Mouse (Mus musculus): ENCODE data around the gene Usf2. TPM values are rescaled to one million over a fixed set of nuclear protein-coding genes. Genes with fewer than 3 reads are reported as not detected.

The Usf2 gene
- 18.8 and 19.6 TPM in 2 replicates for polyA plus RNA-seq (2014; fragmentation: Nextera tagmentation; extraction: Ambion mirVana)

- peak within 1 kb of the TSS; percentile 79 for H3K4me2 ChIP-seq
- WGBS (ENCODE audit: insufficient replicate concordance), result 0% methylated on average over 26 of the region's 82 CpGs
- peak within 1 kb of the TSS; percentile 98 for H3K4me3 ChIP-seq (ENCODE audit: low read depth, low read length)
- ATAC-seq (replicated peaks; ENCODE audit: insufficient number of reproducible peaks, low FRiP score, low TSS enrichment), result peak; percentile 60
- H3K36me3 ChIP-seq (ENCODE audit: control insufficient read depth, insufficient read depth, low read length), result peaks cover 22% of the 10 kb centered on the region
- H3K9ac ChIP-seq (ENCODE audit: low read depth, low read length), result peak within 1 kb of the TSS; percentile 98
- H3K27ac ChIP-seq (ENCODE audit: low read depth, low read length), result peak within 1 kb of the TSS; percentile 98
- peaks cover 10% of the 10 kb centered on the region for H3K4me1 ChIP-seq (ENCODE audit: control insufficient read depth, insufficient read depth, low read length)
- H3K27me3 ChIP-seq (ENCODE audit: control insufficient read depth, insufficient read depth, low read length), result no peaks in the 10 kb centered on the region
- H3K9me3 ChIP-seq (replicated peaks; ENCODE audit: control insufficient read depth, low read length), result no peaks in the 10 kb centered on the region
Measured at GRCm38 (mm10) chr7:30956756-30957366, at the start of gene Usf2. Gene Usf2, minus strand, starts transcription at chr7:30956803.

- Histone ChIP-seq H3K4me3 (ENCODE audit: low read depth, low read length) (no peak overlapping the region), H3K36me3 (ENCODE audit: control insufficient read depth, insufficient read depth, low read length) (no peaks in the 10 kb centered on the region), H3K9ac (ENCODE audit: low read depth, low read length) (no peak overlapping the region), H3K9me3 (replicated peaks; ENCODE audit: control insufficient read depth, low read length) (no peaks in the 10 kb centered on the region), H3K4me2 (no peak overlapping the region), H3K27me3 (ENCODE audit: control insufficient read depth, insufficient read depth, low read length) (no peaks in the 10 kb centered on the region), H3K27ac (ENCODE audit: low read depth, low read length) (no peak overlapping the region), H3K4me1 (ENCODE audit: control insufficient read depth, insufficient read depth, low read length) (peaks cover 11% of the 10 kb centered on the region)
- ATAC-seq (replicated peaks; ENCODE audit: insufficient number of reproducible peaks, low FRiP score, low TSS enrichment), result no peak
- 47% methylated on average over 8 of the region's 8 CpGs for WGBS (ENCODE audit: insufficient replicate concordance)
Measured at GRCm38 (mm10) chr7:31002650-31003049, 46.0 kb upstream of the Usf2 start.

DNA sequence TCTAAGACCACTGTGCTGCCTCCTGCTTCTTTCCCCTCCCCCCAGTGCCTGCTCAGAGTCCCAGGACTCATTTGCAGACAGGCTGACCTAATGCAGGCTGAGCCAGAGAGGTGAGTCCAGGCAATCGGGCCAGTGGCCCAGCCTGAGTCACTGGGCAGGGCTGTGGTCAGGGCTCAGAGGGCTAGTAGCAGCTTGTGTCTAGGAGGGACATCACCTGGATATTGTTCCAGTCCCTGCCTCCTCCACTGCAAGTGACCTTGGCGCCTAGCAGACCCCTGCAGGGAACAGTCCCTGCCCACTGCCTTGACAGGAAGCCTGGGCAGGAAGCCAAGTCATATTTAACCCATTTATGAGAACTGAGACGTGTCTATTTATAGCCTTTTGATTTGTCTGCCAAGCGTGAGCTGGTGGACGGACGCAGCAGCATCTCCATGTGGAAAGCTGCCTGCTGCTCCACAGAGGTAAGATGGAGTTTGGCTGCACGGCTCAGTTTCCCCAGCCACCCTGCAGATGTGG is 44.0 kb upstream of the Usf2 start:
- Histone ChIP-seq H3K9me3 (replicated peaks; ENCODE audit: control insufficient read depth, low read length) (0 out of 2 replicates have a peak, but pooled peaks cover 3% of the 10 kb centered on the region), H3K4me3 (ENCODE audit: low read depth, low read length) (no peak overlapping the region), H3K27ac (ENCODE audit: low read depth, low read length) (peak overlapping the region; percentile 64), H3K27me3 (ENCODE audit: control insufficient read depth, insufficient read depth, low read length) (no peaks in the 10 kb centered on the region), H3K9ac (ENCODE audit: low read depth, low read length) (peak overlapping the region; percentile 39; the same call in 1 of the 2 replicates), H3K36me3 (ENCODE audit: control insufficient read depth, insufficient read depth, low read length) (no peaks in the 10 kb centered on the region), H3K4me1 (ENCODE audit: control insufficient read depth, insufficient read depth, low read length) (peaks cover 11% of the 10 kb centered on the region), H3K4me2 (peak overlapping the region; percentile 35)
- WGBS (ENCODE audit: insufficient replicate concordance), result 16% methylated on average over 7 of the region's 7 CpGs
- ATAC-seq (replicated peaks; ENCODE audit: insufficient number of reproducible peaks, low FRiP score, low TSS enrichment), result peak; percentile 72

DNA sequence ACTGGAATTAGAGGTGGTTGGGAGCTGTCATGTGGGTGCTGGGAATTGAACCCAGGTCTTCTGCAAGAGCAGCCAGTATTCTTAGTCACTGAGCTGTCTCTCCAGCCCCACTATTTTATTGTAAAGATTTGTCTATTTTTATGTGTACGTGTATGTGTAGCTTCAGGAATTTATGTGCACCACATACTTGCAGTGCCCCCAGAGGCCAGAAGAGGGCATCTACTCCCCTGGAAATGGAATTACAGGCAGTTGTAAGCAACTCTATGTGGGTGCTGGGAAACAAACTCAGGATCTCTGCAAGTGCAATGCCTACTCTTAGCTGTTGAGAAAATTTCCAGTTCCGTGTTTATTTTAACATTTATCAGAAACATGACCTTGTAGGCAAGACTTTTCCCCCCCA is 39.9 kb upstream of the Usf2 start:
- Histone ChIP-seq H3K4me2 (no peak overlapping the region), H3K4me3 (ENCODE audit: low read depth, low read length) (no peak overlapping the region), H3K27me3 (ENCODE audit: control insufficient read depth, insufficient read depth, low read length) (no peaks in the 10 kb centered on the region), H3K36me3 (ENCODE audit: control insufficient read depth, insufficient read depth, low read length) (no peaks in the 10 kb centered on the region), H3K4me1 (ENCODE audit: control insufficient read depth, insufficient read depth, low read length) (peaks cover 15% of the 10 kb centered on the region), H3K27ac (ENCODE audit: low read depth, low read length) (no peak overlapping the region), H3K9me3 (replicated peaks; ENCODE audit: control insufficient read depth, low read length) (0 out of 2 replicates have a peak, but pooled peaks cover 3% of the 10 kb centered on the region), H3K9ac (ENCODE audit: low read depth, low read length) (no peak overlapping the region)
- ATAC-seq (replicated peaks; ENCODE audit: insufficient number of reproducible peaks, low FRiP score, low TSS enrichment), result no peak
- 86% methylated on average over 2 of the region's 2 CpGs for WGBS (ENCODE audit: insufficient replicate concordance)

GRCm38 (mm10) chr7:30993986-30994385 is 37.4 kb upstream of the Usf2 start:
- no peak for ATAC-seq (replicated peaks; ENCODE audit: insufficient number of reproducible peaks, low FRiP score, low TSS enrichment)
- no peaks in the 10 kb centered on the region for H3K27me3 ChIP-seq (ENCODE audit: control insufficient read depth, insufficient read depth, low read length)
- no peaks in the 10 kb centered on the region for H3K36me3 ChIP-seq (ENCODE audit: control insufficient read depth, insufficient read depth, low read length)
- H3K27ac ChIP-seq (ENCODE audit: low read depth, low read length), result no peak overlapping the region
- peaks cover 4% of the 10 kb centered on the region; the same call in 1 of the 2 replicates for H3K4me1 ChIP-seq (ENCODE audit: control insufficient read depth, insufficient read depth, low read length)
- no peak overlapping the region for H3K4me3 ChIP-seq (ENCODE audit: low read depth, low read length)
- no peak overlapping the region for H3K4me2 ChIP-seq
- H3K9me3 ChIP-seq (replicated peaks; ENCODE audit: control insufficient read depth, low read length), result 0 out of 2 replicates have a peak, but pooled peaks cover 3% of the 10 kb centered on the region
- H3K9ac ChIP-seq (ENCODE audit: low read depth, low read length), result no peak overlapping the region
- WGBS (ENCODE audit: insufficient replicate concordance), result 78% methylated on average over 5 of the region's 5 CpGs

DNA sequence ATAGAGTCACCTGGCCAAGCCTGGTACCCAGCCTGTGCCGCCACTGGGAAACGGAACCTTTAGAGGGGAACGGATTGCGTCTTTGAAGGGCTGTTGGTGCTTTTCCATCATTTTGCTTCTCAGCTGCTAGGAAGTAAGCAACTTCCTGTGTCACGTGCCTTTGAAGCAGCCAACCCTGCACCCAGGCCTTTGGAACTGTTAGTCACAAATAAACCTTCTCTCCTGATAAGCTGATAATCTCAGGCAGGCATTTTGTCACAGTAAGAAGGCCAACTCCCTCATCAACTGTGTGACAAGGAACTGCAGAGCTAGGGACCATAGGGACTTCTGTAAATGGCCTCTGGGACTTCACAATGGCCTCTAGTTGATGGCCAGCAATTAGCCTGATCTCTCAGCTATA is 35.5 kb upstream of the Usf2 start:
- no peak overlapping the region for H3K27ac ChIP-seq (ENCODE audit: low read depth, low read length)
- H3K4me2 ChIP-seq, result no peak overlapping the region; the same call in 1 of the 2 replicates
- WGBS (ENCODE audit: insufficient replicate concordance), result 58% methylated on average over 5 of the region's 5 CpGs
- no peaks in the 10 kb centered on the region for H3K36me3 ChIP-seq (ENCODE audit: control insufficient read depth, insufficient read depth, low read length)
- no peaks in the 10 kb centered on the region for H3K27me3 ChIP-seq (ENCODE audit: control insufficient read depth, insufficient read depth, low read length)
- H3K4me3 ChIP-seq (ENCODE audit: low read depth, low read length), result no peak overlapping the region
- peaks cover 4% of the 10 kb centered on the region; the same call in 1 of the 2 replicates for H3K4me1 ChIP-seq (ENCODE audit: control insufficient read depth, insufficient read depth, low read length)
- H3K9ac ChIP-seq (ENCODE audit: low read depth, low read length), result no peak overlapping the region
- no peak for ATAC-seq (replicated peaks; ENCODE audit: insufficient number of reproducible peaks, low FRiP score, low TSS enrichment)
- 0 out of 2 replicates have a peak, but pooled peaks cover 3% of the 10 kb centered on the region for H3K9me3 ChIP-seq (replicated peaks; ENCODE audit: control insufficient read depth, low read length)

DNA sequence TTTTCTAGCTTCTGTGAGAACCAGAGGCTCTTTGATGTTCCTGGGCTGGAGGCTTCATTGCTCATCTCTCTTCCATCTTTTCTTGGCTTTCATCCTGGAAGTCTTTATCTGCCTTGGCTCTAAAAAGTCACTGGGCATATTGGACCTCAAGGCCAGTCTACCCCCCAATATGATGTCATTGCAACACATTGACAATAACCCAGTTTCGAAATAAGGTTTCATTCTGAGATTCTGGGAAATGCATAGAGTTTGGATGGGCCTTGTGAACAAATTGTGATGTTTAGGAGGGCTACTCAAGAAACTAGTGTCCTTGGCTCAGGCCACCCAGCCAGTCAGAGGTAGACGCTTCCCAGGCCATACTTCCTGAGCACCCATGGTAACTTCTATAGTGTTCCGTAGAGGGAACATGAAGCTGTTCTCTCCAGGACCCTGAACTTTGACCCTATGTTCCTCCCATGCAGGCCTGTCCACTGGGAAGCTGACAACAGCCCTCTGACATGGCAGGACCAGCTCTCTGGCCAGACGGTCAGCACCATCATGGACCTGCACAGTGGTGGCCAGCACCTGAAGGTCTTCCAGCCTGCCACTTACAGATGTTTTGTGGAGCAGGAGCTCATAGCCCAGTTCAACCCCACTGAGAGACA is 32.0 kb upstream of the Usf2 start:
- no peak for ATAC-seq (replicated peaks; ENCODE audit: insufficient number of reproducible peaks, low FRiP score, low TSS enrichment)
- Histone ChIP-seq H3K4me2 (no peak overlapping the region), H3K4me1 (ENCODE audit: control insufficient read depth, insufficient read depth, low read length) (peaks cover 4% of the 10 kb centered on the region; the same call in 1 of the 2 replicates), H3K27ac (ENCODE audit: low read depth, low read length) (no peak overlapping the region), H3K4me3 (ENCODE audit: low read depth, low read length) (no peak overlapping the region), H3K9me3 (replicated peaks; ENCODE audit: control insufficient read depth, low read length) (no peaks in the 10 kb centered on the region), H3K27me3 (ENCODE audit: control insufficient read depth, insufficient read depth, low read length) (no peaks in the 10 kb centered on the region), H3K9ac (ENCODE audit: low read depth, low read length) (no peak overlapping the region), H3K36me3 (ENCODE audit: control insufficient read depth, insufficient read depth, low read length) (no peaks in the 10 kb centered on the region)
- 74% methylated on average over 4 of the region's 4 CpGs for WGBS (ENCODE audit: insufficient replicate concordance)

DNA sequence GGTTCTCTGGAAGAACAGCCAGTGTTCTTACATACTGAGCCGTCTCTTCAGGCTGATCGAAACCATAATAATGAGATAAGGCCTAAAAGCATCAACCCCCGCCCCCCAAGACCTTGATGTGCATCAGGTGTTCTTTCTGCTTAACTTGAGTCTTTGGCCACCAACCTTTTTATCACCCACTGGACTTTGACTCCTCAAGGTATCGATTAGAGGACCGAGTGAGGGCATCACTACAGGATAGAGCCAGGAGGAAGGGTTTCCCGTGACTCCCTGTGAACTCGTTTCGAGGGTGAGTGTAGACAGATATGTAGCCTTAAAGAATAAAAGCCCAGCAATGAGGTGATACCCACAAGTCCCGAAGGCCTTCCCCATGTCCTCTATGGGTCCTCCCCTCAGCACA is 28.8 kb upstream of the Usf2 start:
- Histone ChIP-seq H3K36me3 (ENCODE audit: control insufficient read depth, insufficient read depth, low read length) (no peaks in the 10 kb centered on the region), H3K4me3 (ENCODE audit: low read depth, low read length) (no peak overlapping the region), H3K4me2 (no peak overlapping the region), H3K4me1 (ENCODE audit: control insufficient read depth, insufficient read depth, low read length) (no peaks in the 10 kb centered on the region), H3K9ac (ENCODE audit: low read depth, low read length) (no peak overlapping the region), H3K27me3 (ENCODE audit: control insufficient read depth, insufficient read depth, low read length) (no peaks in the 10 kb centered on the region), H3K9me3 (replicated peaks; ENCODE audit: control insufficient read depth, low read length) (no peaks in the 10 kb centered on the region; the same call in 1 of the 2 replicates), H3K27ac (ENCODE audit: low read depth, low read length) (no peak overlapping the region)
- 83% methylated on average over 9 of the region's 9 CpGs for WGBS (ENCODE audit: insufficient replicate concordance)
- no peak for ATAC-seq (replicated peaks; ENCODE audit: insufficient number of reproducible peaks, low FRiP score, low TSS enrichment)
